Mouse (Mus musculus): ENCODE results near the gene Map2k4. TPM values are rescaled to one million over a fixed set of nuclear protein-coding genes. Genes with fewer than 3 reads are reported as not detected.

The Map2k4 gene
- polyA plus RNA-seq, 1 experiment = 29.3 TPM

GRCm38 (mm10) chr11:65646314-65646713 is 141.8 kb downstream of the Map2k4 start:
- no peak overlapping the region for H3K4me3 ChIP-seq (replicated peaks; ENCODE audit: control insufficient read depth, low read depth, low read length)
- TF ChIP-seq POLR2A (IDR thresholded peaks at IDR 0.05; ENCODE audit: borderline replicate concordance, control insufficient read depth, low read depth, low read length) = no peak
- no peak for TF ChIP-seq CTCF (IDR thresholded peaks at IDR 0.05; ENCODE audit: control insufficient read depth, insufficient read depth, low read length)
- 73% methylated on average over 5 of the region's 5 CpGs for WGBS
- no peaks in the 10 kb centered on the region; the same call in 1 of the 2 replicates for H3K4me1 ChIP-seq (ENCODE audit: control insufficient read depth, insufficient read depth, low read length)
- no peak overlapping the region for H3K27ac ChIP-seq (ENCODE audit: control insufficient read depth, insufficient read depth, low read depth, low read length, poor library complexity)

GRCm38 (mm10) chr11:65644539-65644938 is 143.6 kb downstream of the Map2k4 start:
- H3K4me3 ChIP-seq (replicated peaks; ENCODE audit: control insufficient read depth, low read depth, low read length) = no peak overlapping the region
- WGBS = 48% methylated on average over 4 of the region's 4 CpGs

GRCm38 (mm10) chr11:65640261-65640660 is 147.8 kb downstream of the Map2k4 start:
- no peak for TF ChIP-seq CTCF (IDR thresholded peaks at IDR 0.05; ENCODE audit: control insufficient read depth, insufficient read depth, low read length)
- TF ChIP-seq POLR2A (IDR thresholded peaks at IDR 0.05; ENCODE audit: borderline replicate concordance, control insufficient read depth, low read depth, low read length) = no peak
- H3K27ac ChIP-seq (ENCODE audit: control insufficient read depth, insufficient read depth, low read depth, low read length, poor library complexity) = no peak overlapping the region
- no peaks in the 10 kb centered on the region; the same call in 1 of the 2 replicates for H3K4me1 ChIP-seq (ENCODE audit: control insufficient read depth, insufficient read depth, low read length)
- 75% methylated on average over 6 of the region's 6 CpGs for WGBS
- H3K4me3 ChIP-seq (replicated peaks; ENCODE audit: control insufficient read depth, low read depth, low read length) = no peak overlapping the region

More at GRCm38 (mm10) chr11:65644539-65644938, 143.6 kb downstream of the Map2k4 start:
- no peak for TF ChIP-seq POLR2A (IDR thresholded peaks at IDR 0.05; ENCODE audit: borderline replicate concordance, control insufficient read depth, low read depth, low read length)
- TF ChIP-seq CTCF (IDR thresholded peaks at IDR 0.05; ENCODE audit: control insufficient read depth, insufficient read depth, low read length) = no peak
- Histone ChIP-seq H3K4me1 (ENCODE audit: control insufficient read depth, insufficient read depth, low read length) (no peaks in the 10 kb centered on the region; the same call in 1 of the 2 replicates), H3K27ac (ENCODE audit: control insufficient read depth, insufficient read depth, low read depth, low read length, poor library complexity) (no peak overlapping the region)

Other genes with a start within 250 kb of the Map2k4 start
- 7.3 and 16.2 TPM in 2 replicates for gene Zkscan6, start 18.9 kb upstream of the Map2k4 start, polyA plus RNA-seq (2011; ENCODE audit: insufficient read depth, insufficient read length, low replicate concordance, missing spikeins)